Mouse (Mus musculus): Measurements from ENCODE around the gene Lrrc26.

The Lrrc26 gene

GRCm38 (mm10) chr2:25298046-25298445 is 8.3 kb downstream of the Lrrc26 start:
- DNase-seq (ENCODE audit: low spot score): no peak

GRCm38 (mm10) chr2:25303452-25303851 is 13.7 kb downstream of the Lrrc26 start:
- DNase-seq (ENCODE audit: low spot score): no peak

- no peak for DNase-seq (ENCODE audit: low spot score)
These were observed 14.4 kb downstream of the Lrrc26 start for GRCm38 (mm10) chr2:25303931-25304656.

- DNase-seq (ENCODE audit: low spot score): no peak
These were observed 15.2 kb downstream of the Lrrc26 start for GRCm38 (mm10) chr2:25304657-25305541.

GRCm38 (mm10) chr2:25305587-25306359 is 16.1 kb downstream of the Lrrc26 start:
- DNase-seq (ENCODE audit: low spot score): no peak

GRCm38 (mm10) chr2:25310180-25310579 is 20.5 kb downstream of the Lrrc26 start:
- no peak for DNase-seq (ENCODE audit: low spot score)

- no peak for DNase-seq (ENCODE audit: low spot score)
These were observed 21.3 kb downstream of the Lrrc26 start for GRCm38 (mm10) chr2:25310969-25311368.

- DNase-seq (ENCODE audit: low spot score): no peak
These were observed 21.8 kb downstream of the Lrrc26 start for GRCm38 (mm10) chr2:25311491-25311891.

GRCm38 (mm10) chr2:25318119-25318966 is 28.6 kb downstream of the Lrrc26 start:
- no peak for DNase-seq (ENCODE audit: low spot score)

GRCm38 (mm10) chr2:25318971-25319773 is 29.5 kb downstream of the Lrrc26 start, which contains the start of gene Grin1:
Gene Grin1, minus strand, starts transcription at chr2:25319187.
- peak; percentile 59 for DNase-seq (ENCODE audit: low spot score)

GRCm38 (mm10) chr2:25320084-25320483 is 30.4 kb downstream of the Lrrc26 start:
- DNase-seq (ENCODE audit: low spot score): no peak

GRCm38 (mm10) chr2:25326036-25326435 is 36.3 kb downstream of the Lrrc26 start:
- no peak for DNase-seq (ENCODE audit: low spot score)

- DNase-seq (ENCODE audit: low spot score): no peak
These were observed 38.7 kb downstream of the Lrrc26 start for GRCm38 (mm10) chr2:25328440-25328839.

GRCm38 (mm10) chr2:25331470-25331869 is 41.8 kb downstream of the Lrrc26 start:
- no peak for DNase-seq (ENCODE audit: low spot score)

GRCm38 (mm10) chr2:25332286-25333160 is 42.8 kb downstream of the Lrrc26 start, which contains the start of gene Man1b1:
Gene Man1b1, plus strand, starts transcription at chr2:25332338.
- peak; percentile 99 for DNase-seq (ENCODE audit: low spot score)

- DNase-seq (ENCODE audit: low spot score): no peak
These were observed 43.9 kb downstream of the Lrrc26 start for GRCm38 (mm10) chr2:25333569-25333968.

- no peak for DNase-seq (ENCODE audit: low spot score)
These were observed 48.6 kb downstream of the Lrrc26 start for GRCm38 (mm10) chr2:25338303-25338702.

Measured in layer of hippocampus, adult 9-10 months (tissue).